Mouse (Mus musculus) erythroblast, embryonic 14.5 days (primary cell): ENCODE results near the gene Cela3a.

Experiments used
- GATA1 ChIP-seq: IDR thresholded peaks from 2 replicates; pipeline ENCODE4 v1.6.1; 2012; ENCODE audit warnings: low read length, inconsistent platforms, mixed read lengths
- TAL1 ChIP-seq: IDR thresholded peaks from 3 replicates; pipeline ENCODE4 v1.6.1; 2012; ENCODE audit warnings: low read length, inconsistent platforms, mixed read lengths

- TF ChIP-seq GATA1 (no peak), TAL1 (no peak)
These were observed 32.8 kb downstream of the Cela3a start for GRCm38 (mm10) chr4:137376778-137377177.
